Mouse (Mus musculus) midbrain, embryonic 14.5 days (tissue): ENCODE measurements at regions not wholly inside any gene's neighbourhood (a gene's known extent, or its start where the extent isn't known, plus 50 kb on each side); places are given as distances from the start of the nearest gene placed in this dataset.
"Not testable (repeated sequence)": the region's sequence is repeated elsewhere in the genome, so short reads cannot be mapped to it uniquely, and the experiment has no call there.

Source experiments
- ATAC-seq: fragments of 200-750 bp; cut with Nextera tagmentation; 2 replicates; pipeline ENCODE4 v1.8.0; 2017; ENCODE audit warnings: moderate number of reproducible peaks, moderate library complexity; ENCODE audit not compliant: low FRiP score, low TSS enrichment
- DNase-seq: peaks from one replicate; pipeline ENCODE4 v3.0.0-alpha.2; 2015
- H3K27ac ChIP-seq: fragments of 300-500 bp; sonication (generic); replicated peaks from 2 replicates; pipeline ENCODE4 v1.5.1; 2014; ENCODE audit warnings: mild to moderate bottlenecking, low read depth, low read length, moderate library complexity
- H3K27me3 ChIP-seq: fragments of 300-500 bp; sonication (generic); 2 replicates; pipeline ENCODE4 v1.6.1; 2014; ENCODE audit warnings: low read length, control low read depth, mixed read lengths; ENCODE audit not compliant: control insufficient read depth, insufficient read depth
- H3K36me3 ChIP-seq: fragments of 300-500 bp; sonication (generic); 2 replicates; pipeline ENCODE4 v1.6.1; 2014; ENCODE audit warnings: low read length, control low read depth; ENCODE audit not compliant: control insufficient read depth, insufficient read depth
- H3K4me1 ChIP-seq: fragments of 300-500 bp; sonication (generic); 2 replicates; pipeline ENCODE4 v1.6.1; 2014; ENCODE audit warnings: mild to moderate bottlenecking, antibody characterized with exemption, low read length, control low read depth; ENCODE audit not compliant: control insufficient read depth, insufficient read depth
- H3K4me2 ChIP-seq: fragments of 300-500 bp; sonication (generic); 2 replicates; pipeline ENCODE4 v1.6.1; 2014; ENCODE audit warnings: mild to moderate bottlenecking, low read length, moderate library complexity
- H3K4me3 ChIP-seq: fragments of 300-500 bp; sonication (generic); replicated peaks from 2 replicates; pipeline ENCODE4 v1.5.1; 2014; ENCODE audit warnings: low read depth, low read length
- H3K9ac ChIP-seq: fragments of 300-500 bp; sonication (generic); replicated peaks from 2 replicates; pipeline ENCODE4 v1.6.1; 2014; ENCODE audit warnings: mild to moderate bottlenecking, low read length, moderate library complexity
- H3K9me3 ChIP-seq: fragments of 300-500 bp; sonication (generic); 2 replicates; pipeline ENCODE4 v1.6.1; 2016; ENCODE audit warnings: low read length, control low read depth, mixed read lengths; ENCODE audit not compliant: control insufficient read depth
- WGBS: fragments of 180-500 bp; shearing (Covaris S2); extraction: QIAGEN DNeasy Blood & Tissue Kit; methylation state at CpG from one replicate; pipeline ENCODE4 v1.1.7; 2014; 5-methylcytosine and 5-hydroxymethylcytosine counted together

DNA sequence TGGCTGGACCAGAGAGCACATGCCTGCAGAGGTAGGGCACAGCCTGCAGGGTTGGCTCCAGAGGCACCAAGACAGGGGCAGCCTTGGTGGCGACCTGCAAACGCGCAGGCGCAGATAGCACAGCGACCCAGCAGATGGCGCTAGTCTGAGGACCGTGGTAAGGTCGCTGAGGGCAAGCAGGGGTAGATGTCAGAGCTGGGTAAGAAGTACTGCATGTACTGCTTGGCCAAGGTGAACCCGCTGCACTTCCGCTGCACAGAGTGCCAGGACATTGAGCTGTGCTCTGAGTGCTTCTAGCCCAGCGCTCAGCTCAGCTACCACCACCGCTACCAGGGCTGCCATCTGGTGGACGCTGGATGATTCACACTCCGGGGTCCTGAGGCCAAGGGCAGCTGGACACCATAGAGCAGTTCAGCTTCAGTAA, 68.3 kb downstream of the Hsp90b1 start:
- H3K36me3 ChIP-seq, H3K9me3 ChIP-seq, H3K4me1 ChIP-seq, H3K27me3 ChIP-seq, H3K27ac ChIP-seq, H3K9ac ChIP-seq: not testable (repeated sequence)
- peak; percentile 74; the same call in 1 of the 2 replicates for ATAC-seq
- H3K4me3 ChIP-seq = peak overlapping the region; percentile 25
- peak; percentile 83 for DNase-seq
- WGBS = 3% methylated on average over 14 of the region's 14 CpGs
- H3K4me2 ChIP-seq = peak overlapping the region; percentile 52

DNA sequence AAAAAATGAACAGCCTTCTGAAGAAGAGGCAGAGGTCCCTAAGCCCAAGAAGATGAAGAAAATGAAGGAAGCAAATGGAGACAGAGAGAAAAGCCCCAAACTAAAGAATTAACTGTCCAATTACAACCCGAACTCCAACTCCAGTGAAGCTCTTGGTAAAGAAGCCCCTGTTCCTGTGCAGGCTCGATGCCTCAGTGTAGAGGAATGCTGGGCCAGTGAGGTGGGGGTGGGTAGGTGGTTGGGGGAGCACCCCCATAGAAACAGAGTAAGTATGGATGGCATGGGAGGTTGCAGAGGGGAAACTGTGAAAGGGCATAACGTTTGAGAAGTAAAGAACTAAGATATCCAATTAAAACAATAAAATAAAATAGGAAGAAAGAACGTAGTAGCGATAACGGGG, 68.8 kb downstream of the Hsp90b1 start:
- not testable (repeated sequence) for ATAC-seq

GRCm38 (mm10) chr10:86626734-86627133, 78.6 kb downstream of the Hsp90b1 start:
- not testable (repeated sequence) for H3K4me1 ChIP-seq, H3K36me3 ChIP-seq, H3K9ac ChIP-seq, H3K4me2 ChIP-seq, DNase-seq, H3K27ac ChIP-seq, H3K27me3 ChIP-seq, ATAC-seq, H3K4me3 ChIP-seq, H3K9me3 ChIP-seq

More for the DNA sequence above, 68.8 kb downstream of the Hsp90b1 start:
- Histone ChIP-seq H3K4me2 (peak overlapping the region; percentile 52), H3K4me3 (peak overlapping the region; percentile 25)
- H3K36me3 ChIP-seq, H3K9me3 ChIP-seq, H3K27me3 ChIP-seq, H3K4me1 ChIP-seq, H3K27ac ChIP-seq, H3K9ac ChIP-seq, DNase-seq: not testable (repeated sequence)
- whole genome bisulfite sequencing = 28% methylated on average over 6 of the region's 6 CpGs

DNA sequence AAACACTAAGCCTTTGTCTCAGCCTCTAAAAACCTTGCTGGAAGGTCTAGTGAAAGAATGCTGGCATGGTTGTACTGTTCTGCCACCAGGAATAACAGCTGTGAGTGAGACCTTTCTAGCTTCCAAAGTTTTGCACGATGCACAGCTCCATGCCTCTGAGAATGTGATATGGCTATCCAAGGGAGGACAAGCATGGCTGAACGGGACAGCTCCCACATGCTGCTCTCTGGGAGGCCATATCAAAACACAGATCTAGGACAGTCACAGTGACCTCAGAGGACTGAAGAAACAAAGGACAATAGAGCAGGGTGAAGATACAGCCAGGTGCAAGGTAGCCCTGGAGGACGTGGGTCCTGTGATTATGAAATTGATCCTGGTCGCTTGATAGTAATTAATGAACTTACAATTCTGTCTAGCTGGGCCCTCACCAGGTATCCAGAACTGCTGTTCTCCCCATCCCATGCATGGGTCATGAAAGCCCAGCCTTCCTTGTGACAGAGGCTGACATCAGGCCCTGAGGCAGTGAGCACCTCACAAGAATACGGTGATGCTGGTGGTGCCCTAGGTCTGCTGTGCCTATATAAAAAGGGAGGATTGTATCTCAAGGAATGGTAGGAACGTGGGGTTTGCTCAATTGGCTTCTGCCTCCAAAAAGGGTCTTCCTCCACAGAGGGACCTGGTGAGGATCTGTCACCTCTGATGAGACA, 87.2 kb downstream of the Hsp90b1 start:
- not testable (repeated sequence) for H3K27me3 ChIP-seq, ATAC-seq

DNA sequence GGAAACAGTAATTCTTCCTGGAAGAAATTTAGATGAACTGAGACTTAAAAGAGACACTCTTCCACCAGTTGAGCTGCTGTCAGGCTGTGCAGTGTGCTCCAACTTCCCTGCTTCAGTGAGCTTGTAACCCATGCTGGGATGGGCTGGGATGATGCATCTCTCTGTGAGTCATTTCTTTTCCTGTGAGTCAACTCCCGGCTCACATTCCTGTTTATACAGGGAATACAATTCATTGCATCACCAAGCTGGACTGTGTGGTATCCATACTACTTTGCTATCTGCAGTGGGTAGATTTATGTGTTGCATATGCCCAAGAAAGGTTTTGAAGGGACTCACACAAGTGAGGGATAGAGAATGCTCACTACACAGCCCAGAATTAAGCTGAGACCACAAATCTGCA, 93.0 kb downstream of the Hsp90b1 start:
- H3K4me3 ChIP-seq, H3K9ac ChIP-seq, H3K4me1 ChIP-seq, ATAC-seq, H3K4me2 ChIP-seq, H3K36me3 ChIP-seq, H3K27ac ChIP-seq, H3K9me3 ChIP-seq, DNase-seq, H3K27me3 ChIP-seq: not testable (repeated sequence)
- WGBS = 69% methylated on average over 1 of the region's 1 CpGs

More for the DNA sequence above, 87.2 kb downstream of the Hsp90b1 start:
- not testable (repeated sequence) for DNase-seq, H3K9me3 ChIP-seq, H3K4me3 ChIP-seq, H3K36me3 ChIP-seq, H3K4me1 ChIP-seq, H3K9ac ChIP-seq, H3K4me2 ChIP-seq, H3K27ac ChIP-seq
- 87% methylated on average over 6 of the region's 6 CpGs for WGBS

GRCm38 (mm10) chr10:86610027-86610426, 95.3 kb downstream of the Hsp90b1 start:
- not testable (repeated sequence) for H3K4me2 ChIP-seq, H3K27me3 ChIP-seq, H3K27ac ChIP-seq, H3K9ac ChIP-seq, H3K4me3 ChIP-seq, H3K9me3 ChIP-seq, H3K36me3 ChIP-seq, H3K4me1 ChIP-seq, ATAC-seq
- DNase-seq = peak; percentile 4
- 69% methylated on average over 2 of the region's 2 CpGs for WGBS

DNA sequence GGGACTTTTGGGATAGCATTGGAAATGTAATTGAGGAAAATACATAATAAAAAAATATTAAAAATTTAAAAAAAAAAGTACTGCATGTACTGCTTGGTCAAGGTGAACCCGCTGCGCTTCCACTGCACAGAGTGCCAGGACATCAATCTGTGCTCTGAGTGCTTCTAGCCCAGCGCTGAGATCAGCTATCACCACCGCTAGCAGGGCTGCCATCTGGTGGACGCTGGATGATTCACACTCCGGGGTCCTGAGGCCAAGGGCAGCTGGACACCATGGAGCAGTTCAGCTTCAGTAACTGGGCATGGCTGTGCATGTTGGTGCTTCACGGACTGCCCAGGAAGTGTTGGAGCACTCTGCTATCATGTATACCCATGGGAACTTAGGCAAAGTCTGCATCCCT, 102.1 kb upstream of the Syn3 start:
- H3K9me3 ChIP-seq, DNase-seq, ATAC-seq, H3K27ac ChIP-seq, H3K27me3 ChIP-seq, H3K4me2 ChIP-seq, H3K9ac ChIP-seq, H3K4me1 ChIP-seq, H3K4me3 ChIP-seq, H3K36me3 ChIP-seq: not testable (repeated sequence)
- 45% methylated on average over 7 of the region's 7 CpGs for WGBS

DNA sequence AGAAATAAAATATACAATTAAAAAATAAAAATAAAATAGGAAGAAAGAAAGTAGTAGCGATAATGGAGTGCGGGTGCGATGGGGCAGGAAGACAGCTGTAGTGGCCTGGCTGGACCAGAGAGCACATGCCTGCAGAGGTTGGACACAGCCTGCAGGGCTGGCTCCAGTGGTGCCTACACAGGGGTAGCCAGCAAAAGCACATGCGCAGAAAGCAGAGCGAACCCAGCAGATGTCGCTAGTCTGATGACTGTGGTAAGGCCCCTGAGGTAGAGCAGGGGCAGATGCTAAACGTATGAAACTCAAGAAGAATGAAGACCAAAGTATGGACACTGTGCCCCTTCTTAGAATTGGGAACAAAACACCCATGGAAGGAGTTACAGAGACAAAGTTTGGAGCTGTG, 101.3 kb upstream of the Syn3 start:
- not testable (repeated sequence) for DNase-seq, ATAC-seq, H3K27ac ChIP-seq, H3K9ac ChIP-seq, H3K4me3 ChIP-seq, H3K4me1 ChIP-seq, H3K4me2 ChIP-seq, H3K9me3 ChIP-seq, H3K36me3 ChIP-seq, H3K27me3 ChIP-seq
- WGBS = 89% methylated on average over 7 of the region's 7 CpGs

DNA sequence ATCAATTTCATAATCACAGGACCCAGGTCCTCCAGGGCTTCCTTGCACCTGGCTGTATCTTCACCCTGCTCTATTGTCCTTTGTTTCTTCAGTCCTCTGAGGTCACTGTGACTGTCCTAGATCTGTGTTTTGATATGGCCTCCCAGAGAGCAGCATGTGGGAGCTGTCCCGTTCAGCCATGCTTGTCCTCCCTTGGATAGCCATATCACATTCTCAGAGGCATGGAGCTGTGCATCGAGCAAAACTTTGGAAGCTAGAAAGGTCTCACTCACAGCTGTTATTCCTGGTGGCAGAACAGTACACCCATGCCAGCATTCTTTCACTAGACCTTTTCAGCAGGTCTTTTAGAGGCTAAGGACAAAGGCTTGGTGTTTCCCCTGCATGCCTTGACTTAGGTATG, 91.5 kb upstream of the Syn3 start:
- H3K4me2 ChIP-seq, H3K9me3 ChIP-seq, DNase-seq, H3K27me3 ChIP-seq, H3K36me3 ChIP-seq, H3K4me1 ChIP-seq, H3K4me3 ChIP-seq, H3K27ac ChIP-seq, ATAC-seq, H3K9ac ChIP-seq: not testable (repeated sequence)
- 90% methylated on average over 2 of the region's 2 CpGs for WGBS
